Mouse (Mus musculus): ENCODE measurements around the gene Acta2.

- TF ChIP-seq POLR2A (IDR thresholded peaks at IDR 0.05; ENCODE audit: insufficient read depth, low read depth, low read length) (no peak), CTCF (IDR thresholded peaks at IDR 0.05; ENCODE audit: insufficient read depth, low read depth, low read length) (no peak)
Observed at GRCm38 (mm10) chr19:34191645-34192007, 63.8 kb downstream of the Acta2 start.

Measured in olfactory bulb, adult 2 months (tissue).